Mouse (Mus musculus) adipocyte (in vitro differentiated cells): ENCODE data around the gene Rhobtb1.

Experiments
- DNase-seq: peaks from one replicate; pipeline ENCODE4 v3.0.0-alpha.2; 2016; ENCODE audit warnings: low spot score

Gene Rhobtb1

GRCm38 (mm10) chr10:69323986-69324385 is 172.8 kb downstream of the Rhobtb1 start:
- DNase-seq: no peak

- no peak for DNase-seq
Observed at GRCm38 (mm10) chr10:69324816-69325215, 173.6 kb downstream of the Rhobtb1 start.

GRCm38 (mm10) chr10:69326433-69326832 is 175.2 kb downstream of the Rhobtb1 start:
- peak; percentile 98 for DNase-seq

GRCm38 (mm10) chr10:69327362-69327761 is 176.1 kb downstream of the Rhobtb1 start:
- DNase-seq: no peak

GRCm38 (mm10) chr10:69328029-69328655 is 176.9 kb downstream of the Rhobtb1 start:
- no peak for DNase-seq

- DNase-seq: no peak
Observed at GRCm38 (mm10) chr10:69328656-69329046, 177.4 kb downstream of the Rhobtb1 start.

GRCm38 (mm10) chr10:69331231-69331630 is 180.0 kb downstream of the Rhobtb1 start:
- DNase-seq: no peak

- DNase-seq: no peak
Observed at GRCm38 (mm10) chr10:69333212-69333611, 182.0 kb downstream of the Rhobtb1 start.

- DNase-seq: peak; percentile 40
Observed at GRCm38 (mm10) chr10:69334271-69335194, 183.3 kb downstream of the Rhobtb1 start.

- DNase-seq: no peak
Observed at GRCm38 (mm10) chr10:69335195-69335536, 183.9 kb downstream of the Rhobtb1 start.

- DNase-seq: no peak
Observed at GRCm38 (mm10) chr10:69335611-69336010, 184.4 kb downstream of the Rhobtb1 start.

GRCm38 (mm10) chr10:69336219-69336618 is 185.0 kb downstream of the Rhobtb1 start:
- DNase-seq: no peak

GRCm38 (mm10) chr10:69340001-69340400 is 188.8 kb downstream of the Rhobtb1 start:
- no peak for DNase-seq
